Mouse (Mus musculus): ENCODE measurements around the gene Gcnt2. TPM values are rescaled to one million over a fixed set of nuclear protein-coding genes. Genes with fewer than 3 reads are reported as not detected.

Gcnt2 gene
- polyA plus RNA-seq, 1 experiment, result not detected

DNA sequence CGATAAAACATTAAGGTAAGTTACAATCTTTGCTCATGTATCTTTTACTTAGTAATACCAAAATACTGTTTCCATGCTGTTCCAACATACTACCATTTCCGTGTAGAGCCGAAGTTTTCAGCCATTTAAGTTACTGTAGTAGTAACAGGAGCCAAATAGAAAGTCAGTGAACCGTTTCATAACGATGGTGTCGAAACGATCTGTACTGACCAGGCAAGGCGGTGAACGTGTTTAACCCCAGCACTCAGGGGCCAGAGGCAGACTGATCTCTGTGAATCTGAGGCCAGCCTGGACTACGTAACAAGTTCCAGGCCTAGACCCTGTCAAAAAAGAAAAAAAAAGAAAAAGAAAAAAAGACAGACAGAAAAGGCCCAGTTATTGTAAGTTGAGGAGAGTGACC, 148.7 kb downstream of the Gcnt2 start:
- Histone ChIP-seq H3K36me3 (ENCODE audit: control insufficient read depth) (peaks cover 100% of the 10 kb centered on the region), H3K9me3 (ENCODE audit: control insufficient read depth, low read length) (no peaks in the 10 kb centered on the region), H3K4me1 (ENCODE audit: control insufficient read depth) (peaks cover 21% of the 10 kb centered on the region), H3K27me3 (ENCODE audit: control insufficient read depth) (no peaks in the 10 kb centered on the region), H3K4me3 (replicated peaks) (no peak overlapping the region)
- no peak for TF ChIP-seq TAL1 (IDR thresholded peaks at IDR 0.05; ENCODE audit: low read length)

GRCm38 (mm10) chr13:41008946-41009345, 149.4 kb downstream of the Gcnt2 start:
- Histone ChIP-seq H3K4me3 (replicated peaks) (no peak overlapping the region), H3K9me3 (ENCODE audit: control insufficient read depth, low read length) (no peaks in the 10 kb centered on the region), H3K4me1 (ENCODE audit: control insufficient read depth) (peaks cover 20% of the 10 kb centered on the region), H3K36me3 (ENCODE audit: control insufficient read depth) (peaks cover 100% of the 10 kb centered on the region), H3K27me3 (ENCODE audit: control insufficient read depth) (no peaks in the 10 kb centered on the region)
- TF ChIP-seq GATA1 (IDR thresholded peaks at IDR 0.05; ENCODE audit: low read length) (no peak), TAL1 (IDR thresholded peaks at IDR 0.05; ENCODE audit: low read length) (no peak)

Other genes starting within 250 kb of the Gcnt2 start
- gene Tfap2a, start 121.4 kb upstream of the Gcnt2 start, polyA plus RNA-seq (2012), result not detected in 2 replicates
- 5.2 and 6.2 TPM in 2 replicates for gene Pak1ip1, start 141.3 kb downstream of the Gcnt2 start, polyA plus RNA-seq (2012)
- gene Tmem14c, start 156.5 kb downstream of the Gcnt2 start, polyA plus RNA-seq (2012), result 128 and 145 TPM in 2 replicates
- gene Mak, start 220.0 kb downstream of the Gcnt2 start, polyA plus RNA-seq (2012), result 0.02 TPM in 1 of 2 replicates, not detected in the other

All from erythroblast, embryonic 14.5 days (primary cell).